Mouse (Mus musculus) kidney, adult 8-10 months (tissue): ENCODE data around the gene Arf6.
"Not testable (repeated sequence)": the region's sequence is repeated elsewhere in the genome, so short reads cannot be mapped to it uniquely, and the experiment has no call there.

Experiments used
- DNase-seq, 2 experiments: peaks; one replicate each; pipeline ENCODE4 v3.0.0; 2022

Arf6 gene

GRCm38 (mm10) chr12:69376132-69376531 lies 4.2 kb downstream of the Arf6 start:
- DNase-seq, result no peak

- DNase-seq, result no peak
These were observed 5.2 kb downstream of the Arf6 start for GRCm38 (mm10) chr12:69377188-69377587.

GRCm38 (mm10) chr12:69377636-69378035 lies 5.7 kb downstream of the Arf6 start:
- not testable (repeated sequence) for DNase-seq

- DNase-seq, result no peak
These were observed 6.9 kb downstream of the Arf6 start for GRCm38 (mm10) chr12:69378558-69379454.

- no peak for DNase-seq
These were observed 10.9 kb downstream of the Arf6 start for GRCm38 (mm10) chr12:69382880-69383279.

GRCm38 (mm10) chr12:69384606-69385005 lies 12.7 kb downstream of the Arf6 start:
- no peak for DNase-seq

GRCm38 (mm10) chr12:69385542-69386280 lies 13.8 kb downstream of the Arf6 start:
- no peak for DNase-seq

- DNase-seq, result not testable (repeated sequence)
These were observed 14.4 kb downstream of the Arf6 start for GRCm38 (mm10) chr12:69386281-69386732.

- DNase-seq, result no peak
These were observed 16.4 kb downstream of the Arf6 start for GRCm38 (mm10) chr12:69388321-69388869.

- DNase-seq, result no peak
These were observed 17.5 kb downstream of the Arf6 start for GRCm38 (mm10) chr12:69389273-69389938.

- no peak for DNase-seq
These were observed 18.2 kb downstream of the Arf6 start for GRCm38 (mm10) chr12:69390000-69390698.

GRCm38 (mm10) chr12:69393076-69393475 lies 21.1 kb downstream of the Arf6 start:
- DNase-seq, result no peak

GRCm38 (mm10) chr12:69394456-69394855 lies 22.5 kb downstream of the Arf6 start:
- no peak for DNase-seq

- no peak for DNase-seq
These were observed 28.4 kb downstream of the Arf6 start for GRCm38 (mm10) chr12:69400367-69400766.

- no peak for DNase-seq
These were observed 28.9 kb downstream of the Arf6 start for GRCm38 (mm10) chr12:69400871-69401286.

GRCm38 (mm10) chr12:69402100-69402499 lies 30.1 kb downstream of the Arf6 start:
- DNase-seq, result no peak

GRCm38 (mm10) chr12:69402594-69403167 lies 30.7 kb downstream of the Arf6 start:
- no peak for DNase-seq

- DNase-seq, result no peak
These were observed 38.8 kb downstream of the Arf6 start for GRCm38 (mm10) chr12:69410767-69411166.

- DNase-seq, result no peak
These were observed 40.0 kb downstream of the Arf6 start for GRCm38 (mm10) chr12:69411936-69412335.

- DNase-seq, result no peak
These were observed 41.4 kb downstream of the Arf6 start for GRCm38 (mm10) chr12:69413303-69413702.

GRCm38 (mm10) chr12:69414826-69415572 lies 43.0 kb downstream of the Arf6 start:
- DNase-seq, result no peak
